ENCODE assay signal across 8 mouse cellular contexts in genomic region chr12:33429387-33430160, GRCm38 (mm10). TPM values are rescaled to one million over a fixed set of nuclear protein-coding genes. Genes with fewer than 3 reads are reported as not detected.
DNase-seq lines count a peak whose midpoint lies in the region; ATAC-seq and TF ChIP-seq lines count a peak whose summit lies in the region.

Gene Twistnb, plus strand, starts transcription at chr12:33429635.

- under 1% methylated on average over 66 of the region's 66 CpGs for WGBS in hindbrain, embryonic 10.5 days
- 2% methylated on average over 66 of the region's 66 CpGs for WGBS in lung, postnatal 0 days

- TF ChIP-seq EP300 in lung, postnatal 0 days (IDR thresholded peaks at IDR 0.05), result no peak

- H3K36me3 ChIP-seq in hindbrain, embryonic 10.5 days, result peaks cover 10% of the 10 kb centered on the region; the same call in 1 of the 2 replicates
- no peaks in the 10 kb centered on the region for H3K36me3 ChIP-seq in lung, postnatal 0 days (ENCODE audit: insufficient read depth, low read length)

- peak; percentile 97 for DNase-seq in MN1 (ENCODE audit: low spot score)
- peak; percentile 99 for DNase-seq in cerebellum, adult 9-10 months
- DNase-seq in hindbrain, embryonic 10.5 days (ENCODE audit: low spot score), result peak; percentile 96
- peak; percentile 96 for DNase-seq in layer of hippocampus, adult 9-11 months
- peak; percentile 96 for DNase-seq in lung, postnatal 0 days (ENCODE audit: low spot score)
- peak; percentile 98 for DNase-seq in ovary, postnatal 14 days (ENCODE audit: low spot score)
- peak; percentile 97 for DNase-seq in thymus, postnatal 14 days

- H3K27ac ChIP-seq in hindbrain, embryonic 10.5 days, result peak within 1 kb of the TSS; percentile 91
- H3K27ac ChIP-seq in lung, postnatal 0 days (ENCODE audit: low read length), result peak within 1 kb of the TSS; percentile 82

- peaks cover 9% of the 10 kb centered on the region for H3K4me1 ChIP-seq in hindbrain, embryonic 10.5 days (replicated peaks)
- peaks cover 4% of the 10 kb centered on the region; the same call in 1 of the 2 replicates for H3K4me1 ChIP-seq in lung, postnatal 0 days (ENCODE audit: insufficient read depth, low read depth, low read length)

- peak within 1 kb of the TSS; percentile 74 for H3K9ac ChIP-seq in lung, postnatal 0 days (replicated peaks; ENCODE audit: low read depth)

- H3K27me3 ChIP-seq in hindbrain, embryonic 10.5 days (ENCODE audit: insufficient read depth, poor library complexity, severe bottlenecking), result no peaks in the 10 kb centered on the region
- no peaks in the 10 kb centered on the region for H3K27me3 ChIP-seq in lung, postnatal 0 days (replicated peaks; ENCODE audit: insufficient read depth, low read length)

- ATAC-seq in frontal cortex, adult (ENCODE audit: low TSS enrichment), result peak; percentile 89
- peak; percentile 95 for ATAC-seq in lung, postnatal 0 days

- H3K9me3 ChIP-seq in hindbrain, embryonic 10.5 days, result no peaks in the 10 kb centered on the region
- H3K9me3 ChIP-seq in lung, postnatal 0 days (ENCODE audit: low read length), result no peaks in the 10 kb centered on the region

- peak; percentile 85 for TF ChIP-seq CTCF in lung, postnatal 0 days (IDR thresholded peaks at IDR 0.05)

- peak within 1 kb of the TSS; percentile 84 for H3K4me3 ChIP-seq in hindbrain, embryonic 10.5 days
- H3K4me3 ChIP-seq in lung, postnatal 0 days (ENCODE audit: low read depth, low read length), result peak within 1 kb of the TSS; percentile 93

- peak within 1 kb of the TSS; percentile 80 for H3K4me2 ChIP-seq in lung, postnatal 0 days (replicated peaks; ENCODE audit: low read depth, low read length)

RNA-seq across cellular contexts. Expression of gene Twistnb, which starts in this region (rescaled TPM):
- 51.8 and 66.5 TPM in 2 replicates for polyA plus RNA-seq in hindbrain, embryonic 10.5 days (2016; fragmentation: Nextera tagmentation; extraction: Ambion mirVana)
- 52.4 and 57.2 TPM in 2 replicates for polyA plus RNA-seq in lung, postnatal 0 days (2015; fragmentation: Nextera tagmentation; extraction: Ambion mirVana)

Comparison
In these comparisons a context has a peak if more than half of its experiments do, and no peak if none do; other contexts are left out.
1. Peak in every context shown above with its lines: DNase-seq, ATAC-seq, H3K4me3 ChIP-seq and H3K27ac ChIP-seq.